Mouse (Mus musculus): ENCODE results near the gene Usb1. TPM values are rescaled to one million over a fixed set of nuclear protein-coding genes. Genes with fewer than 3 reads are reported as not detected.

Usb1 gene
- total RNA-seq, 2 experiments from 2014 or later, result 26.5 to 32.8 TPM

Other genes starting within 250 kb of the Usb1 start
- gene Kifc3, start 129.5 kb upstream of the Usb1 start, total RNA-seq (2021), result 10 to 100 TPM; 63.7 to 65.7 TPM
- under 1 TPM; 0.42 to 0.58 TPM for gene Cngb1, start 25.7 kb upstream of the Usb1 start, total RNA-seq (2021)
- gene Tepp, start 21.7 kb upstream of the Usb1 start, total RNA-seq (2021), result 1 to 10 TPM; 3.5 to 4.2 TPM
- gene Zfp319, start 334 bp upstream of the Usb1 start, total RNA-seq (2021), result 10 to 100 TPM; 26.8 to 29.6 TPM
- 10 to 100 TPM; 40.0 to 44.2 TPM for gene Mmp15, start 20.0 kb downstream of the Usb1 start, total RNA-seq (2021)
- 10 to 100 TPM; 67.5 to 67.7 TPM for gene Cfap20, start 102.6 kb downstream of the Usb1 start, total RNA-seq (2021)
- gene Csnk2a2, start 157.8 kb downstream of the Usb1 start, total RNA-seq (2021), result 10 to 100 TPM; 81.1 to 93.5 TPM
- gene Ccdc113, start 201.8 kb downstream of the Usb1 start, total RNA-seq (2021), result 1 to 10 TPM in 1 of 2 experiments, under 1 TPM in 1; 0.60 to 1.0 TPM
- gene Prss54, start 244.1 kb downstream of the Usb1 start, total RNA-seq (2021), result not detected